Mouse (Mus musculus) embryonic facial prominence, embryonic 12.5 days (tissue): ENCODE results near the gene Tspyl3. TPM values are rescaled to one million over a fixed set of nuclear protein-coding genes. Genes with fewer than 3 reads are reported as not detected.

ENCODE experiments used
- ATAC-seq: fragments of 200-750 bp; cut with Nextera tagmentation; 2 replicates; pipeline ENCODE4 v1.8.0; 2017; ENCODE audit not compliant: insufficient number of reproducible peaks, insufficient read depth, low FRiP score, low TSS enrichment
- H3K27ac ChIP-seq: fragments of 300-500 bp; sonication (generic); 2 replicates; pipeline ENCODE4 v1.5.1; 2016; ENCODE audit warnings: mild to moderate bottlenecking
- H3K27me3 ChIP-seq: fragments of 300-500 bp; sonication (generic); 2 replicates; pipeline ENCODE4 v1.6.1; 2016; ENCODE audit warnings: mild to moderate bottlenecking, moderate library complexity
- H3K36me3 ChIP-seq: fragments of 300-500 bp; sonication (generic); 2 replicates; pipeline ENCODE4 v1.6.1; 2016; ENCODE audit warnings: mild to moderate bottlenecking
- H3K4me1 ChIP-seq: fragments of 300-500 bp; sonication (generic); 2 replicates; pipeline ENCODE4 v1.6.1; 2016
- H3K4me2 ChIP-seq: fragments of 300-500 bp; sonication (generic); replicated peaks from 2 replicates; pipeline ENCODE4 v1.6.1; 2016; ENCODE audit warnings: mild to moderate bottlenecking, moderate library complexity
- H3K4me3 ChIP-seq: fragments of 300-500 bp; sonication (generic); 2 replicates; pipeline ENCODE4 v1.5.1; 2016; ENCODE audit warnings: mild to moderate bottlenecking
- H3K9ac ChIP-seq: fragments of 300-500 bp; sonication (generic); 2 replicates; pipeline ENCODE4 v1.6.1; 2016; ENCODE audit warnings: mild to moderate bottlenecking, moderate library complexity
- H3K9me3 ChIP-seq: fragments of 300-500 bp; sonication (generic); 2 replicates; pipeline ENCODE4 v1.6.1; 2016; ENCODE audit warnings: mild to moderate bottlenecking, moderate library complexity
- WGBS: fragments of 180-500 bp; shearing (Covaris S2); methylation state at CpG from one replicate; pipeline ENCODE4 v1.1.7; 2016; 5-methylcytosine and 5-hydroxymethylcytosine counted together
- polyA plus RNA-seq: library from polyadenylated mRNA; unstranded; fragments of >200 nt; fragmentation: Nextera tagmentation; extraction: Ambion mirVana; gene quantifications from 2 replicates; pipeline ENCODE4 v1.2.1, GENCODE M21; 2016

Tspyl3 gene
- polyA plus RNA-seq, 1 experiment from 2014 or later: 15.2 TPM

- H3K9me3 ChIP-seq: no peaks in the 10 kb centered on the region
- H3K27me3 ChIP-seq: no peaks in the 10 kb centered on the region
- H3K4me1 ChIP-seq: peaks cover 13% of the 10 kb centered on the region
- no peaks in the 10 kb centered on the region for H3K36me3 ChIP-seq
- no peak overlapping the region for H3K4me2 ChIP-seq
- H3K27ac ChIP-seq: no peak overlapping the region
- no peak overlapping the region for H3K4me3 ChIP-seq
- ATAC-seq: no peak
- no peak overlapping the region for H3K9ac ChIP-seq
Observed at GRCm38 (mm10) chr2:153222130-153222529, 3.1 kb downstream of the Tspyl3 start.

- Histone ChIP-seq H3K9ac (no peak overlapping the region), H3K4me2 (no peak overlapping the region), H3K4me3 (no peak overlapping the region), H3K27me3 (no peaks in the 10 kb centered on the region), H3K9me3 (no peaks in the 10 kb centered on the region), H3K4me1 (peaks cover 12% of the 10 kb centered on the region), H3K27ac (no peak overlapping the region), H3K36me3 (no peaks in the 10 kb centered on the region)
- 93% methylated on average over 4 of the region's 4 CpGs for WGBS
- ATAC-seq: no peak
Observed at GRCm38 (mm10) chr2:153221620-153222019, 3.6 kb downstream of the Tspyl3 start.

- Histone ChIP-seq H3K4me1 (peaks cover 4% of the 10 kb centered on the region; the same call in 1 of the 2 replicates), H3K9ac (no peak overlapping the region), H3K27ac (no peak overlapping the region), H3K4me3 (no peak overlapping the region), H3K4me2 (no peak overlapping the region), H3K36me3 (no peaks in the 10 kb centered on the region), H3K9me3 (no peaks in the 10 kb centered on the region), H3K27me3 (no peaks in the 10 kb centered on the region)
- 74% methylated on average over 3 of the region's 3 CpGs for WGBS
- ATAC-seq: no peak
Observed at GRCm38 (mm10) chr2:153218516-153218915, 6.7 kb downstream of the Tspyl3 start.

GRCm38 (mm10) chr2:153217826-153218340 lies 7.4 kb downstream of the Tspyl3 start:
- 87% methylated on average over 10 of the region's 10 CpGs for WGBS

GRCm38 (mm10) chr2:153215421-153215820 lies 9.8 kb downstream of the Tspyl3 start:
- no peak overlapping the region for H3K4me3 ChIP-seq
- no peak overlapping the region for H3K4me2 ChIP-seq
- 68% methylated on average over 4 of the region's 4 CpGs for WGBS
- H3K27me3 ChIP-seq: no peaks in the 10 kb centered on the region
- ATAC-seq: no peak
- no peaks in the 10 kb centered on the region for H3K9me3 ChIP-seq
- H3K9ac ChIP-seq: no peak overlapping the region
- no peak overlapping the region for H3K27ac ChIP-seq
- peaks cover 4% of the 10 kb centered on the region; the same call in 1 of the 2 replicates for H3K4me1 ChIP-seq
- peaks cover 2% of the 10 kb centered on the region; the same call in 1 of the 2 replicates for H3K36me3 ChIP-seq

More at GRCm38 (mm10) chr2:153217826-153218340, 7.4 kb downstream of the Tspyl3 start:
- Histone ChIP-seq H3K4me2 (no peak overlapping the region), H3K9me3 (no peaks in the 10 kb centered on the region), H3K27me3 (no peaks in the 10 kb centered on the region), H3K9ac (no peak overlapping the region), H3K36me3 (no peaks in the 10 kb centered on the region), H3K4me3 (no peak overlapping the region), H3K4me1 (peaks cover 4% of the 10 kb centered on the region; the same call in 1 of the 2 replicates), H3K27ac (no peak overlapping the region)
- ATAC-seq: no peak

GRCm38 (mm10) chr2:153214771-153215259 lies 10.4 kb downstream of the Tspyl3 start:
- WGBS: 57% methylated on average over 6 of the region's 6 CpGs
- Histone ChIP-seq H3K9ac (no peak overlapping the region), H3K36me3 (peaks cover 7% of the 10 kb centered on the region), H3K9me3 (no peaks in the 10 kb centered on the region), H3K4me2 (no peak overlapping the region), H3K27me3 (no peaks in the 10 kb centered on the region), H3K4me1 (peaks cover 4% of the 10 kb centered on the region; the same call in 1 of the 2 replicates), H3K27ac (no peak overlapping the region), H3K4me3 (no peak overlapping the region)
- 0 out of 2 replicates have a peak, but pooled peaks have one; percentile 67 for ATAC-seq

GRCm38 (mm10) chr2:153213351-153213750 lies 11.9 kb downstream of the Tspyl3 start:
- peaks cover 4% of the 10 kb centered on the region; the same call in 1 of the 2 replicates for H3K4me1 ChIP-seq
- H3K4me2 ChIP-seq: no peak overlapping the region
- 87% methylated on average over 4 of the region's 4 CpGs for WGBS
- H3K27ac ChIP-seq: no peak overlapping the region
- ATAC-seq: no peak
- no peak overlapping the region for H3K9ac ChIP-seq
- no peaks in the 10 kb centered on the region for H3K27me3 ChIP-seq
- H3K9me3 ChIP-seq: no peaks in the 10 kb centered on the region
- H3K36me3 ChIP-seq: peaks cover 20% of the 10 kb centered on the region
- H3K4me3 ChIP-seq: no peak overlapping the region

GRCm38 (mm10) chr2:153211451-153211850 lies 13.8 kb downstream of the Tspyl3 start:
- Histone ChIP-seq H3K9me3 (no peaks in the 10 kb centered on the region), H3K4me3 (no peak overlapping the region), H3K36me3 (peaks cover 38% of the 10 kb centered on the region), H3K27me3 (no peaks in the 10 kb centered on the region), H3K4me2 (no peak overlapping the region), H3K9ac (no peak overlapping the region), H3K4me1 (peaks cover 4% of the 10 kb centered on the region; the same call in 1 of the 2 replicates), H3K27ac (no peak overlapping the region)
- WGBS: 95% methylated on average over 5 of the region's 5 CpGs
- no peak for ATAC-seq

GRCm38 (mm10) chr2:153209286-153209685 lies 16.0 kb downstream of the Tspyl3 start:
- H3K4me1 ChIP-seq: no peaks in the 10 kb centered on the region; the same call in 1 of the 2 replicates
- H3K36me3 ChIP-seq: peaks cover 56% of the 10 kb centered on the region
- no peak overlapping the region for H3K27ac ChIP-seq
- no peaks in the 10 kb centered on the region for H3K9me3 ChIP-seq
- H3K27me3 ChIP-seq: no peaks in the 10 kb centered on the region
- 92% methylated on average over 5 of the region's 5 CpGs for WGBS
- H3K9ac ChIP-seq: no peak overlapping the region
- no peak overlapping the region for H3K4me2 ChIP-seq
- ATAC-seq: no peak
- H3K4me3 ChIP-seq: no peak overlapping the region

- H3K9me3 ChIP-seq: no peaks in the 10 kb centered on the region
- no peak overlapping the region for H3K4me3 ChIP-seq
- WGBS: 97% methylated on average over 2 of the region's 2 CpGs
- no peak overlapping the region for H3K4me2 ChIP-seq
- no peak overlapping the region for H3K27ac ChIP-seq
- H3K9ac ChIP-seq: no peak overlapping the region
- no peaks in the 10 kb centered on the region for H3K4me1 ChIP-seq
- no peak for ATAC-seq
- H3K27me3 ChIP-seq: no peaks in the 10 kb centered on the region
- peaks cover 64% of the 10 kb centered on the region for H3K36me3 ChIP-seq
Observed at GRCm38 (mm10) chr2:153208149-153208548, 17.1 kb downstream of the Tspyl3 start.

- Histone ChIP-seq H3K27ac (no peak overlapping the region), H3K4me2 (no peak overlapping the region), H3K27me3 (no peaks in the 10 kb centered on the region), H3K4me1 (no peaks in the 10 kb centered on the region), H3K4me3 (no peak overlapping the region), H3K9ac (no peak overlapping the region), H3K36me3 (peaks cover 78% of the 10 kb centered on the region), H3K9me3 (no peaks in the 10 kb centered on the region)
- 79% methylated on average over 1 of the region's 1 CpGs for WGBS
- ATAC-seq: no peak
Observed at GRCm38 (mm10) chr2:153202766-153203165, 22.5 kb downstream of the Tspyl3 start.

- H3K4me1 ChIP-seq: no peaks in the 10 kb centered on the region
- no peak overlapping the region for H3K4me2 ChIP-seq
- H3K27me3 ChIP-seq: no peaks in the 10 kb centered on the region
- no peak overlapping the region for H3K27ac ChIP-seq
- H3K9me3 ChIP-seq: no peaks in the 10 kb centered on the region
- no peak overlapping the region for H3K9ac ChIP-seq
- WGBS: 86% methylated on average over 2 of the region's 2 CpGs
- no peak for ATAC-seq
- peaks cover 71% of the 10 kb centered on the region for H3K36me3 ChIP-seq
- no peak overlapping the region for H3K4me3 ChIP-seq
Observed at GRCm38 (mm10) chr2:153199114-153199513, 26.1 kb downstream of the Tspyl3 start.
